Mouse (Mus musculus) left cerebral cortex, postnatal 25 days (tissue): ENCODE measurements at regions not wholly inside any gene's neighbourhood (a gene's known extent, or its start where the extent isn't known, plus 50 kb on each side); places are given as distances from the start of the nearest gene placed in this dataset.
A peak's percentile ranks its signal among the peaks of the same experiment; 100 is the strongest.

ENCODE experiments used
- DNase-seq, 2 experiments: peaks; one replicate each; pipeline ENCODE4 v3.0.0; 2022; ENCODE audit warnings: low spot score in 2 of 2, mixed read lengths in 1 of 2
- intact Hi-C: fragments of 180-260 bp; cut with DNase I; formaldehyde crosslinking; loops from one replicate; pipeline ENCODE4 v1.15.1; 2025

- no peak for DNase-seq
- intact Hi-C loops: no loop called here
Observed at GRCm38 (mm10) chr15:96114616-96115015, 172.7 kb upstream of the Arid2 start.

GRCm38 (mm10) chr15:96115196-96115595 is 172.1 kb upstream of the Arid2 start:
- intact Hi-C loops: no loop called here
- peak; percentile 16 to 52 for DNase-seq

DNA sequence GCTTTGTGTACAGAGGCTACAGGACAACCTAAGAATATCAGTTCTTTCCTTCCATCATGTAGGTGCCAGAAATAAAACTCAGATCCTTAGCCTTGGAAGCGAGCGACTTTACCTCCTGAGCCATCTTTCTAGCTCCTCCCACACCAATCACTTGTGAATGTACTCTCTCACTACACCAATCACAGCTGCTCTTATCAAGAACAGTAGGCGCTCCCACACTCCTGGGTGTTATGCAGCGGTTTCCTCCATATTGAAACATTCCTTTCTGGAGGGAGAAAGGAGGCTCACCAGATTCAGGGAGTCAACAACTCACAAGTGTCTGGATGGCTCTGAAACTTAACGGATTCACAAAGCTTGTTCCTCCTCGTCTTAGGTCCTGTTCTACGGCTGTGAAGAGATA is 168.1 kb upstream of the Arid2 start:
- DNase-seq: no peak
- intact Hi-C loops: no loop called here

GRCm38 (mm10) chr15:96124397-96124796 is 162.9 kb upstream of the Arid2 start:
- no peak for DNase-seq
- intact Hi-C loops: no loop called here

- no peak for DNase-seq
- intact Hi-C loops: no loop called here
Observed at GRCm38 (mm10) chr15:96129699-96130098, 157.6 kb upstream of the Arid2 start.

- DNase-seq: no peak
- intact Hi-C loops: no loop called here
Observed at GRCm38 (mm10) chr15:96130531-96130930, 156.8 kb upstream of the Arid2 start.

DNA sequence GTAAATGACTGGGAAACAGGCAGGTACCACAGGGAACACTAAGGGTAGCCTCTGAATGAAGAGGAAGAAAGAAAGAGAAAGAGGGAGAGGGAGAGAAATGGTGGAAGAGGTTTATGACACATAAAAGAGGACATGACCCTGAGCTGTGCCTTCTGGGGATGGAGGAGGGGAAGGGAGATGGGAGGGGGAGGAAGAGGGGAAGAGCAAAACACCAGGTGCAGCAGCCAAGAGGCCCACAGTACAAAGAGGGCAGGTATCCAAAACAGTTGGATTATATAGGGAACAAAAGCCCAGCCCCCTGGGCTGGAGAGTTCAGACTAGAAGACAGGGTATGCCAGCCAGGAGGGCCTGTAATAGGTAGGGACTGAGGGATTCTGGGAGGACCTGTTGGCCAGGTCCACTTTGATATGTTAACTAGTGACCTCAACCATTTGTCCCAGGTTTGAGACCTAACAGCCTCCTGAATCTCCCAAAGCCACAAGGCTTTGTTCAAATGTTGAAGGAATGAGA is 155.7 kb upstream of the Arid2 start:
- intact Hi-C loops: no loop called here
- no peak for DNase-seq

DNA sequence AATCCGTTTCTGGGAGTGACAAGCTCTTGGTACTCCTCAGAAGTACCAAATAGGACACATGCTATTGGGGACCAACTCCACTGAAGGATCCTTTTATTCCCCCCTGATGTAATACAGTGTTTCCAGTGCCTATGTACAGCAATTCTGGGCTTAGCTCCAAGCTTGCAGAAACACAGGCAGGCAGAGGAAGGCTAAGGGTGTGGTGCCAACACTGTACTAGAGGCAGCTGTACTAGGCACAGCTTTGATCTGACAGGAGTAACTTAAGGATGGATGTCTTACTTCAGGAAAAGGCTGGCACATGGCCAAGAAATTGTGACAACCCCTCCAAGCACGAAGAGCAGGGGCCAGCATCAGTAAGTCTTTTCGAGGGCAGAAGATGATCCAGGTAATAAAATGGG is 154.7 kb upstream of the Arid2 start:
- intact Hi-C loops: no loop called here
- peak; percentile 21 to 53 for DNase-seq

DNA sequence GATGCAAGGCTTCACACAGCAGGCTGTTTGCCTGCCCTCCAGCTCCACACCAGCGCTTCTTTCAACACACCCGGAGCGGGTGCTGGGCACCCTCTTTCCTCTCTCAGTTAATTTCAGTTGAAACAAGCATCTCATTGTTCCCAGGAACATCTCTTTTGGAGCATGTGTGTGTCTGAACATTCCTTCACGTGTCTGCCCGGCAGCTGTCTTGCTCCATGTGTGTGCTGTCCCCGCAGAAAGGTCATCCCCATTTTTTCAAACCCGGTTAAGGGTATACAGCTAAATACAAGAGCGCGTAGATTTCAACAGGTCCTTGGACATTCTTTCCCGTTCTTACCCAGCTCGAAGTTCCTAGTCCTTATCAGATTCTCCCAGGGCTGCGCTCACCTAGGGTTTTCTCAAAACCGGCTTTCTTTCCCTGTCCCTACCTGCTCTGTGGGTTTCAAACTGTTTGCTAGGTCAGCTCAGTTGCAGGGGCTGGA is 152.0 kb upstream of the Arid2 start:
- intact Hi-C loops: no loop called here
- DNase-seq: no peak

DNA sequence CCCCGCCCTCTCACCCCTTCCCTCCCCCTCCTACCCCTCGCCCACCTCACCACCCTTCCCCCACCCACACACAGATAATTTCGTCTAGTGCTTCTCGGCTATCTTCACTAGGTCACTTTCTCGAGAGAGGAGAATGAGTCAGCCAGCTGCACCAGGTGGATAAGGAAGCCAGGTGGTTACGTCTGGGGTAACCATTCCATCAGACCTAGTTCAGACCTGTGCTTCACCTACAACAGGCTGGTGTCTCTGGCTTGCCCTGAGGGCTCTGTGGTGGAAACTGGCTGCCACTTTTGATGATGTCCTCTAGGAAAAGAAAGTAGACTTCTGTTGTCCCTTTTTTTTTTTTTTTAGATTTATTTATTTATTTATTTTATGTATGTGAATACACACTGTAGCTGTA is 151.5 kb upstream of the Arid2 start:
- no peak for DNase-seq
- intact Hi-C loops: no loop called here

GRCm38 (mm10) chr15:96137534-96137933 is 149.8 kb upstream of the Arid2 start:
- intact Hi-C loops: no loop called here
- DNase-seq: no peak

- intact Hi-C loops: no loop called here
- DNase-seq: no peak
Observed at GRCm38 (mm10) chr15:96137945-96138344, 149.4 kb upstream of the Arid2 start.

GRCm38 (mm10) chr15:96153489-96153888 is 133.8 kb upstream of the Arid2 start:
- intact Hi-C loops: no loop called here

GRCm38 (mm10) chr15:96158321-96158720 is 129.0 kb upstream of the Arid2 start:
- intact Hi-C loops: no loop called here
- DNase-seq: no peak

More at GRCm38 (mm10) chr15:96153489-96153888, 133.8 kb upstream of the Arid2 start:
- DNase-seq: no peak

DNA sequence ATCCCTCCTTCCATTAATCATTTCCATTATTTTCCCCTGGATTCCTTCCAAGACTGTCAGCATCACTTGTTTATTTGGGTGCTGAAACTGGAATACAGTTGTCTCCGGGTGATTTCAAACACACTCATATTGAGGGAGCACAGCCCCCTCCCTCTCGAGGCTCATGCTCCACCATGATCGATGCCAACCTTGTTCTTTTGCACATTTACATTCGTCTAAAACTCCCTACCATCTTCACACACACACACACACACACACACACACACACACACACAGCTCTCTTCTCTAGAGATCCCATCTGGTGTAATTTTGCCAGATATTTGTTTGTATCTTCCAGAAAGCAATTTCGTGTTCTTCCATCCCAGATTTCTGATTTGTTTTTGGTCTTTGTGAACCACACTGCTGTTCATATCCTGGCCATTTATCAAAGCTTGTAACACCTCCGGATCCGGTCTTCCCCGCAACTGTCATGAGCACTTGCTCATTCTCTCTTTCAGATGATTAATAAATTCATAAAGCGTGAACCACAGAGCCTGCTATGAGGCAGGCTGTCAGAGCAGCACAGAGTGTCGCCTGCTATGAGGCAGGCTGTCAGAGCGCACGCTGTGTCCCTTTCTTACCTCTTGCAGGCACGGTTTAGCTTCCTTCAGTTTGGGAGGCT is 122.4 kb upstream of the Arid2 start:
- peak in 1 of 2 experiments; percentile 14 for DNase-seq
- intact Hi-C loops: no loop called here

- intact Hi-C loops: no loop called here
- no peak for DNase-seq
Observed at GRCm38 (mm10) chr15:96167256-96167655, 120.1 kb upstream of the Arid2 start.

- DNase-seq: no peak
- intact Hi-C loops: loop anchor here (5.0 kb wide), 1 partner anchor 117 kb away; the partner anchor contains the start of gene Arid2
Observed at GRCm38 (mm10) chr15:96169726-96170467, 117.4 kb upstream of the Arid2 start.

DNA sequence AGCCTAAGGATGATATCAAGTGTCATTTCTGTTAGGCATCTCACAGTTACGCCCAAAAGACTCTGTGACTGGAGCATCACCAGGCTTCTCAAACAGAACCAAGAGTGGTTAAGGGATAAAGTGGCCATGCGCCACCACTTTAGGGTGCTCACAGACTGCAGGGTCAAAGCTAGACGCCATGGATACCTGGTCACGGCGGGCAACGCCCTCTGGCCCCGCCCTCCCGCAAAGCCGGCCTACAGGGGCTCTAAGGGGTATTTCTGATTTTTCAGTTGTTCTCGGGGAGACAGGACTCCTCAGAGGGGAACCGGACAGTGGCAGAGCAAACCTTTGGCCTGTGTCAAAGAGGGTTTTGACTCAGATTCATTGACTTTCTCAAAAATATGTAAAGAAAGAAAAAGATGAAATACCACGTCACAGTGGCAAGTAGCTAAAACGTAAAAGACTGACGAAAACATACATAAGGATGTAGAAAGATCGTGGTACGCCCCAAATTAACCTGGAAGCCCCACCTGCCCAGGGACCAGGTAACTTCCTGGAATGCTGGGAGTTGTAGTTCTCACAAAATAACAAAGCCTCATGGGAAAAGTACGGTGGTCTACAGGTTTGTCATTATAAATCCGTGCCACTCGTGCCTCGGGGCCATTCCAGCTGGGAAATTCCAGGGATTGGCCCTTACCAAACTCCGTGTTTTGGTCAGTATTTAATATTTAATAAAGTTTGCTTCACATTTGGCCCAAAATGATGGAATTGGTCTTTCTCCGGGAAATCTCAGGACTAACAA is 116.1 kb upstream of the Arid2 start:
- peak; percentile 57 to 68 for DNase-seq
- intact Hi-C loops: loop anchor here (5.0 kb wide), 1 partner anchor 116 kb away; the partner anchor contains the start of gene Arid2

GRCm38 (mm10) chr15:96177911-96178310 is 109.4 kb upstream of the Arid2 start:
- intact Hi-C loops: no loop called here
- DNase-seq: no peak
